Mouse (Mus musculus) lung, embryonic 15.5 days (tissue): ENCODE measurements around the gene Map4k5. TPM values are rescaled to one million over a fixed set of nuclear protein-coding genes. Genes with fewer than 3 reads are reported as not detected.

Experiments used
- ATAC-seq: fragments of 200-750 bp; cut with Nextera tagmentation; 2 replicates; pipeline ENCODE4 v1.8.0; 2017; ENCODE audit warnings: moderate number of reproducible peaks, borderline replicate concordance; ENCODE audit not compliant: low FRiP score, low TSS enrichment; ENCODE audit errors: extremely low read depth
- H3K27ac ChIP-seq: fragments of 300-500 bp; sonication (generic); 2 replicates; pipeline ENCODE4 v1.5.1; 2015; ENCODE audit warnings: moderate library complexity, mild to moderate bottlenecking, inconsistent platforms
- H3K27me3 ChIP-seq: fragments of 300-500 bp; sonication (generic); 2 replicates; pipeline ENCODE4 v1.6.1; 2015; ENCODE audit warnings: inconsistent platforms
- H3K36me3 ChIP-seq: fragments of 300-500 bp; sonication (generic); 2 replicates; pipeline ENCODE4 v1.6.1; 2015; ENCODE audit warnings: inconsistent platforms
- H3K4me1 ChIP-seq: fragments of 300-500 bp; sonication (generic); 2 replicates; pipeline ENCODE4 v1.6.1; 2015; ENCODE audit warnings: inconsistent platforms
- H3K4me2 ChIP-seq: fragments of 300-500 bp; sonication (generic); 2 replicates; pipeline ENCODE4 v1.6.1; 2015; ENCODE audit warnings: inconsistent platforms, mild to moderate bottlenecking, moderate library complexity
- H3K4me3 ChIP-seq: fragments of 300-500 bp; sonication (generic); 2 replicates; pipeline ENCODE4 v1.5.1; 2015; ENCODE audit warnings: mild to moderate bottlenecking, inconsistent platforms
- H3K9ac ChIP-seq: fragments of 300-500 bp; sonication (generic); 2 replicates; pipeline ENCODE4 v1.6.1; 2015; ENCODE audit warnings: inconsistent platforms
- H3K9me3 ChIP-seq: fragments of 300-500 bp; sonication (generic); 2 replicates; pipeline ENCODE4 v1.6.1; 2016; ENCODE audit warnings: inconsistent platforms
- WGBS: fragments of 180-500 bp; shearing (Covaris S2); methylation state at CpG from one replicate; pipeline ENCODE4 v1.1.7; 2015; 5-methylcytosine and 5-hydroxymethylcytosine counted together
- polyA plus RNA-seq: library from polyadenylated mRNA; unstranded; fragments of >200 nt; fragmentation: Nextera tagmentation; extraction: Ambion mirVana; gene quantifications from 2 replicates; pipeline ENCODE4 v1.2.1, GENCODE M21; 2015

The Map4k5 gene
- polyA plus RNA-seq, 1 experiment from 2014 or later = 35.6 TPM

GRCm38 (mm10) chr12:69908511-69908900 is 15.5 kb upstream of the Map4k5 start:
- no peak for ATAC-seq

DNA sequence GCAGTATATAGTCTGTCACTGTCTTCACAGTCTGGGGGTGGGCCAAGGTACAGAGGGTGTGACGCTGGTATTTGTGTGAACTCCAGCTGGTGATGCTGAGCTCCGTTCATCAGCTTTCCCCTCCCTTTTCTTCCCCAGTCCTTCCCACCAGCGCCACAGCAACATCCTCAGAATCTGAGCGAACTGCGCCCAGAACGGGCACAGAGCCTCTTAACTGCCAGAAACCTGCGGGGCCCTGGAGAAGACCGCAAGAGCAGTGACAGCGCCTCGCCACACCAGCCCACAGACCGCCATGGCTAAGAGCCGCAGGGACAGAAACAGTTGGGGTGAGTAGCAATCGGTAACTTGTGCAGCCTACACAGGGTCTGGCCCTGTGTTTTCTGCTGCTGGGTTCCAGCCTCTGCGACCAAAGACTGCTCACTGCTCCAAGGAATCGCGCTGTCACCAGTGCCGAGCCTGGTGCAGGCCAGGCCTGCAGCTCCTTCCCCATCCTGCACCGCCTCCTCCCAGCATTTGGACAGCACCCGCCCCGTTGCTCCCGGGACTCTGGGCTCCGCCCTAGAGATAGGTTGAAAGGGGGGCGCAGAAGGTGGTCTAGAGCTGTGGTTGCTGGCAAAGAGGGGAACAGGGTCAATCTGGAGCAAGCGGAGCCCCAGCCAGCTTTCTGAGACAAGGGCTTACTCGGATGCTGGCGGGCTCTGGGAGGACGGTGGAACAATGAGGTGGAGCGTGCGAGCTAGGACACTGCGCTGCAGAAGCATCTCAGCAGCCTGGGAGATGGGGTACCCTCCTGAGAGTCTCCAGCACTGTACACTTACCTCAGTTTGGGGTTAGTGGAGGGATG is 14.9 kb upstream of the Map4k5 start:
- peaks cover 6% of the 10 kb centered on the region; the same call in 1 of the 2 replicates for H3K4me1 ChIP-seq
- H3K4me3 ChIP-seq = peak overlapping the region; percentile 22
- H3K9me3 ChIP-seq = no peaks in the 10 kb centered on the region
- ATAC-seq = peak; percentile 59; the same call in 1 of the 2 replicates
- no peak overlapping the region for H3K27ac ChIP-seq
- no peaks in the 10 kb centered on the region for H3K36me3 ChIP-seq
- WGBS = 6% methylated on average over 30 of the region's 30 CpGs
- H3K27me3 ChIP-seq = no peaks in the 10 kb centered on the region
- H3K4me2 ChIP-seq = peak overlapping the region; percentile 56
- no peak overlapping the region for H3K9ac ChIP-seq

More at GRCm38 (mm10) chr12:69908511-69908900, 15.5 kb upstream of the Map4k5 start:
- Histone ChIP-seq H3K9ac (no peak overlapping the region), H3K4me3 (0 out of 2 replicates have a peak overlapping the region, but pooled peaks have one; percentile 22), H3K4me2 (peak overlapping the region; percentile 56), H3K36me3 (no peaks in the 10 kb centered on the region), H3K4me1 (peaks cover 6% of the 10 kb centered on the region; the same call in 1 of the 2 replicates), H3K27ac (no peak overlapping the region), H3K27me3 (no peaks in the 10 kb centered on the region), H3K9me3 (no peaks in the 10 kb centered on the region)
- 42% methylated on average over 19 of the region's 19 CpGs for WGBS

- H3K27me3 ChIP-seq = no peaks in the 10 kb centered on the region
- no peak overlapping the region for H3K27ac ChIP-seq
- H3K4me1 ChIP-seq = peaks cover 6% of the 10 kb centered on the region; the same call in 1 of the 2 replicates
- ATAC-seq = no peak
- H3K9me3 ChIP-seq = no peaks in the 10 kb centered on the region
- no peak overlapping the region for H3K9ac ChIP-seq
- WGBS = 56% methylated on average over 2 of the region's 2 CpGs
- no peaks in the 10 kb centered on the region for H3K36me3 ChIP-seq
- H3K4me3 ChIP-seq = no peak overlapping the region
- no peak overlapping the region for H3K4me2 ChIP-seq
Measured at GRCm38 (mm10) chr12:69904991-69905390, 12.0 kb upstream of the Map4k5 start.

- Histone ChIP-seq H3K27ac (no peak overlapping the region), H3K9ac (no peak overlapping the region), H3K36me3 (no peaks in the 10 kb centered on the region), H3K4me1 (no peaks in the 10 kb centered on the region), H3K4me2 (no peak overlapping the region), H3K27me3 (no peaks in the 10 kb centered on the region), H3K9me3 (no peaks in the 10 kb centered on the region), H3K4me3 (no peak overlapping the region)
- WGBS = 86% methylated on average over 4 of the region's 4 CpGs
- no peak for ATAC-seq
Measured at GRCm38 (mm10) chr12:69898119-69898518, 5.1 kb upstream of the Map4k5 start.

DNA sequence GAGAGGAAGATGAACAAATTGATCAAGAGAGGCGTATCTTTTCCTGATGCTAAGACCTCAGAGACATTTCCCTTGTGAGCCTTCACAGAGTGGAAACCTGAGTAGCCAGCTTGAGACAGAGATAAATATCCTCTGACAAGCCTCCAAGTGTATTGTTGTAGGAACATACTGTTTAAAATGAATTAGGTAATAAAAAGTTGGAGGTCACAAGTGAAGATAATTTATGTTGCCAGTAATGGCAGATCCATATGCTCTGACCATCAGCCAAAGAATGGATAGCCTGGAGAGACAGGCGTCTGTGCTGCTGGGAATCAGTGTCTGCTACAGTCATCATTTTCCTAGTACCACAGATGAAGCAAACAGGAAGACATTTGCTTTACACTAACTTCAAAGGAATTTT is 2.0 kb upstream of the Map4k5 start:
- H3K4me3 ChIP-seq = no peak overlapping the region
- H3K9me3 ChIP-seq = no peaks in the 10 kb centered on the region
- no peaks in the 10 kb centered on the region for H3K36me3 ChIP-seq
- ATAC-seq = no peak
- H3K9ac ChIP-seq = no peak overlapping the region
- no peaks in the 10 kb centered on the region for H3K27me3 ChIP-seq
- WGBS = 44% methylated on average over 2 of the region's 2 CpGs
- H3K4me2 ChIP-seq = no peak overlapping the region
- no peak overlapping the region; the same call in 1 of the 2 replicates for H3K27ac ChIP-seq
- peaks cover 16% of the 10 kb centered on the region for H3K4me1 ChIP-seq

DNA sequence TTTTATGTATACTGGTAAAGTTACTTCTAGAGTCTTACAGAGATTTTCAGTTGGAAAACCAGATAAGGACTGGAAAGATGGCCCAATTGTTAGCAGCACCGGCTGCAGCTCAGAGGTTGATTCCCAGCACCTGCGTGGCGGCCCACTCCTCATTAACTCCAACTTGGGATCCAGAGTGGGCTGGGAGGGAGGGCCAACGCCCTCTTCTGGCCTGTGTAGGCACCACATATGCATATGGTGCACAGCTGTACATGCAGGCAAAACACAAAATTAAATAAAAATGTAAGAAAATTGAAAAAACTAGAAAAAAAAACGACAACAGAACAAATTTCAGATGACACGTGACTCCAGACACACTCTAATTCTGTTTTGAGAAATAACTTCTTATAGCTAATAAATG is 927 bp upstream of the Map4k5 start:
- 61% methylated on average over 6 of the region's 6 CpGs for WGBS
- Histone ChIP-seq H3K9me3 (no peaks in the 10 kb centered on the region), H3K27me3 (no peaks in the 10 kb centered on the region), H3K4me3 (no peak overlapping the region), H3K9ac (no peak overlapping the region), H3K36me3 (no peaks in the 10 kb centered on the region), H3K4me2 (no peak overlapping the region), H3K4me1 (peaks cover 24% of the 10 kb centered on the region), H3K27ac (no peak overlapping the region)
- ATAC-seq = no peak

GRCm38 (mm10) chr12:69891721-69892120 is 1.3 kb downstream of the Map4k5 start:
- 34% methylated on average over 3 of the region's 3 CpGs for WGBS

GRCm38 (mm10) chr12:69890476-69890875 is 2.5 kb downstream of the Map4k5 start:
- no peaks in the 10 kb centered on the region for H3K9me3 ChIP-seq
- ATAC-seq = no peak
- H3K27ac ChIP-seq = peak overlapping the region; percentile 48
- WGBS = 5% methylated on average over 5 of the region's 5 CpGs
- H3K4me3 ChIP-seq = peak overlapping the region; percentile 68
- peaks cover 38% of the 10 kb centered on the region for H3K4me1 ChIP-seq
- peak overlapping the region; percentile 60 for H3K4me2 ChIP-seq
- H3K27me3 ChIP-seq = no peaks in the 10 kb centered on the region
- H3K9ac ChIP-seq = no peak overlapping the region
- no peaks in the 10 kb centered on the region for H3K36me3 ChIP-seq

More at GRCm38 (mm10) chr12:69891721-69892120, 1.3 kb downstream of the Map4k5 start:
- Histone ChIP-seq H3K9ac (peak overlapping the region; percentile 77), H3K4me3 (peak overlapping the region; percentile 68), H3K36me3 (no peaks in the 10 kb centered on the region), H3K4me1 (peaks cover 38% of the 10 kb centered on the region), H3K27ac (peak overlapping the region; percentile 91), H3K4me2 (peak overlapping the region; percentile 60), H3K27me3 (no peaks in the 10 kb centered on the region), H3K9me3 (no peaks in the 10 kb centered on the region)
- no peak for ATAC-seq

DNA sequence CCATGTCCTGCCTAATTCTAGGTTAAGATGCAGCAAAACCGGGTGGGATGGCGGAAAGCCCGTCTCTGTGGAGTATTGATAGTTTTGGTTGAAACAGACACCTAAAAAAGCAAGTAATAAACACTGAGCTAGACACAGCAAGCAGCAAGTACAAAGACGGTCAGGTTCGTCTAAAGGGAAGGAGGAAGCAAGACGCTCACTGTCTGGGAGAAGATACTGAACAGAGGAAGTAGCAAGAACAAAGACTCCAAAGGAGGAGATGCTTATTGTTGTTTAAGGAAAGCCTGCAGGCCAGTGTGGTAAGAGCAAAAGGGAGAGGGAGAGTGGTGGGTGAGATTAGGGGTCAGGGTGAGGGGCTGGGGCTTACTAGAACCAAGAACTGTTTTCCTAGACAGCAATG is 2.9 kb downstream of the Map4k5 start:
- 45% methylated on average over 6 of the region's 6 CpGs for WGBS
- Histone ChIP-seq H3K4me3 (peak overlapping the region; percentile 68), H3K4me1 (peaks cover 38% of the 10 kb centered on the region), H3K9me3 (no peaks in the 10 kb centered on the region), H3K9ac (no peak overlapping the region), H3K27ac (peak overlapping the region; percentile 48), H3K36me3 (no peaks in the 10 kb centered on the region), H3K4me2 (peak overlapping the region; percentile 60), H3K27me3 (no peaks in the 10 kb centered on the region)
- no peak for ATAC-seq

GRCm38 (mm10) chr12:69888345-69888744 is 4.7 kb downstream of the Map4k5 start:
- Histone ChIP-seq H3K27ac (no peak overlapping the region), H3K4me1 (peaks cover 41% of the 10 kb centered on the region), H3K36me3 (no peaks in the 10 kb centered on the region), H3K9ac (no peak overlapping the region), H3K27me3 (no peaks in the 10 kb centered on the region), H3K4me2 (no peak overlapping the region), H3K9me3 (no peaks in the 10 kb centered on the region), H3K4me3 (no peak overlapping the region)
- no peak for ATAC-seq
- 59% methylated on average over 1 of the region's 1 CpGs for WGBS

DNA sequence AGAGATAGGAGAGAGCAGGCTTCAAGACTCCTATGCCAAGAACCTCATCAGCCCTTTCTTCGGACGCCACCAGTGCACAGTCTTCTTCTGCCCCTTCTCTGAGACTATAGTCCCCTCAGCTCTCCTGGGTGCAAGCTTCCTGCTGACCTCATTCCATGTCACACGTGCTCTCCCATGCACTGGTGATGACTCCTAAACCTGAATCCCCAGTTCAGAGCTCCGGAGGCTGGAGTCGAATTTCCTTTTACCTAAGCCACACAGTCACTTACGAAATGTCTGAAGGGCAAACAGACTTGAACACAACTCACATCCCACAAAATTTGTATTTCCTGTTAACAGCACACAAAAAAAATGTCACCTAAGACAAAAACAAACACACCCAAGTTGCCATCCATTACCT is 5.2 kb downstream of the Map4k5 start:
- WGBS = 58% methylated on average over 6 of the region's 6 CpGs
- Histone ChIP-seq H3K27ac (no peak overlapping the region), H3K4me2 (no peak overlapping the region), H3K36me3 (no peaks in the 10 kb centered on the region), H3K9ac (no peak overlapping the region), H3K4me3 (no peak overlapping the region), H3K9me3 (no peaks in the 10 kb centered on the region), H3K4me1 (peaks cover 41% of the 10 kb centered on the region), H3K27me3 (no peaks in the 10 kb centered on the region)
- ATAC-seq = no peak

DNA sequence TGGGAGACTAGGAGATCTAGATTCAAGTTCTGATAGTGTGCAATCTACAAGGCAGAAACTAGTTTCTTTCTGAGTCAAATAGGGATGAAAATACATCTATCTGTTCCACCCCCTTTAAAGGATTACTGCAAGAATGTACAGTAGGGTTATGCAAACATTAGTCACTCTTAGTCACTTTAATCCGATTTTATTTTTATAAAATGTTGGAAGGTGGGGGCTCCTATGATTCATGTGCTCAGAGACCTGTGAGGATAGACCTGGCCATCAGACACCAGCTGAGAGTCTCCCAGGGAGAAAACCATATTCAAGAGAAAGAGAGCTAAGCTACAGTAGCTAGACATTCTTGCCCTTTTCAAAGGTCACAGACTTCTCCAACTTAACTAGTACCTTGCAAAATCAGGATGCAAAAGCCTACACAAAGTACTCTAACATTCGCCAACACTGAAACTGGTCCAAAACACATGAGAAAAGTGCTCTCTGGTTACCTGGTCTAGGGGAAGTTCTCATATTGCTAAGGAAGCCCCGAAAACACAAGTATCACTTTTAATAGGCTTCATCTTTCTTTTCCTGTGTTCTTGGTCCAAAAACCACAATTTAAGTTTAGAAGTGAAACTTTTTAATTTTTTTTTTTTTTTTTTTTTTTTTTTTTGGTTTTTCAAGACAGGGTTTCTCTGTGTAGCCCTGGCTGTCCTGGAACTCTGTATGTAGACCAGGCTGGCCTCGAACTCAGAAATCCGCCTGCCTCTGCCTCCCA is 7.7 kb downstream of the Map4k5 start:
- H3K4me2 ChIP-seq = no peak overlapping the region
- no peaks in the 10 kb centered on the region for H3K9me3 ChIP-seq
- no peak overlapping the region for H3K4me3 ChIP-seq
- peaks cover 35% of the 10 kb centered on the region for H3K4me1 ChIP-seq
- H3K27ac ChIP-seq = no peak overlapping the region
- H3K9ac ChIP-seq = no peak overlapping the region
- no peak for ATAC-seq
- 83% methylated on average over 5 of the region's 5 CpGs for WGBS
- no peaks in the 10 kb centered on the region for H3K36me3 ChIP-seq
- H3K27me3 ChIP-seq = no peaks in the 10 kb centered on the region
